Mouse (Mus musculus) testis, adult 2 months (tissue): ENCODE results near the gene Enox1. TPM values are rescaled to one million over a fixed set of nuclear protein-coding genes. Genes with fewer than 3 reads are reported as not detected.

Experiments
- H3K27ac ChIP-seq: fragments of 200-500 bp; 2 replicates; pipeline ENCODE4 v1.5.1; 2012; ENCODE audit warnings: low read depth, low read length; ENCODE audit not compliant: control insufficient read depth, insufficient read depth
- H3K27me3 ChIP-seq: fragments of 200-500 bp; 2 replicates; pipeline ENCODE4 v1.6.1; 2012; ENCODE audit warnings: mild to moderate bottlenecking, low read length, moderate library complexity; ENCODE audit not compliant: control insufficient read depth, insufficient read depth
- H3K36me3 ChIP-seq: fragments of 200-500 bp; 2 replicates; pipeline ENCODE4 v1.6.1; 2012; ENCODE audit warnings: mild to moderate bottlenecking, low read length; ENCODE audit not compliant: control insufficient read depth, insufficient read depth
- H3K4me1 ChIP-seq: fragments of 200-500 bp; 2 replicates; pipeline ENCODE4 v1.6.1; 2012; ENCODE audit warnings: low read length; ENCODE audit not compliant: control insufficient read depth, insufficient read depth
- H3K4me3 ChIP-seq: fragments of 200-500 bp; 2 replicates; pipeline ENCODE4 v1.5.1; 2012; ENCODE audit warnings: low read depth, mild to moderate bottlenecking, low read length, moderate library complexity, mixed read lengths; ENCODE audit not compliant: control insufficient read depth
- CTCF ChIP-seq: fragments of 200-500 bp; IDR thresholded peaks from 2 replicates; pipeline ENCODE4 v1.5.1; 2012; ENCODE audit warnings: low read depth, mild to moderate bottlenecking, inconsistent platforms, low read length, moderate library complexity; ENCODE audit not compliant: control insufficient read depth, insufficient read depth, insufficient replicate concordance
- POLR2A ChIP-seq: fragments of 200-500 bp; IDR thresholded peaks from 2 replicates; pipeline ENCODE4 v1.6.1; 2012; ENCODE audit warnings: low read depth, mild to moderate bottlenecking, inconsistent platforms, low read length, moderate library complexity; ENCODE audit not compliant: control insufficient read depth
- polyA plus RNA-seq: library from polyadenylated mRNA; depleted of rRNA; stranded (reverse); fragments of >200 nt; gene quantifications from 2 replicates; pipeline ENCODE4 v1.2.3, GENCODE M21; 2012; rRNA removed

Gene Enox1
- polyA plus RNA-seq, 1 experiment, result 3.9 TPM

DNA sequence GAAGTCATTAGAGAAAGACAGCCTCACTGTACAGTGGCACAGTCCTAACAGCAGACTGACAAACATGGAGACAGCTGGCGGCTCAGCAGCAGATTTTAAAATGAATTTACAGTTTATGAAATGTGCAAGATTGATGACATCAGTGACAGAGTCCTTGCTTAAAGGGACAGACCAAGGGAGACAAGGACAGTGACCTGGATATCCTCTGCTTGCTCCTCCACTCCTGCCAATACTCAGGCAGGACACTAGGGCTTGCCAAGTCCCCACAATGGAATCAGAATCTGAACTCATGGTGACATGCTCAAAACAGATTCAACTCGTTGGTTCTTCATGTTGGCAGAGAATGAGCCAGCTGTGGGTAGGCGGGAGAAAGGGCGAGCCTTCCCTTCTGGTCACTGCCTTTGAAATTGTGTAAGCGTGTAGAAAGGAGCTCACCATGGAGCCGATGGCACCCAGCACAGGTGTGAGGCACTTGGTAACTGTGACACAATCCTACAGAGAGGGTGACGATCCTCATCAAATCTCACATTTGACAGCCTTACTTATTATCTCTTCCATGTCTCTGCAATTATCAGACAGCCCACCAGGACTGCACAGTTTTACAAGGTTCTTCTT lies 582.3 kb downstream of the Enox1 start:
- no peaks in the 10 kb centered on the region for H3K36me3 ChIP-seq
- no peak overlapping the region for H3K27ac ChIP-seq
- H3K4me3 ChIP-seq, result no peak overlapping the region
- TF ChIP-seq POLR2A, result no peak
- no peak for TF ChIP-seq CTCF
- no peaks in the 10 kb centered on the region for H3K4me1 ChIP-seq
- H3K27me3 ChIP-seq, result no peaks in the 10 kb centered on the region

DNA sequence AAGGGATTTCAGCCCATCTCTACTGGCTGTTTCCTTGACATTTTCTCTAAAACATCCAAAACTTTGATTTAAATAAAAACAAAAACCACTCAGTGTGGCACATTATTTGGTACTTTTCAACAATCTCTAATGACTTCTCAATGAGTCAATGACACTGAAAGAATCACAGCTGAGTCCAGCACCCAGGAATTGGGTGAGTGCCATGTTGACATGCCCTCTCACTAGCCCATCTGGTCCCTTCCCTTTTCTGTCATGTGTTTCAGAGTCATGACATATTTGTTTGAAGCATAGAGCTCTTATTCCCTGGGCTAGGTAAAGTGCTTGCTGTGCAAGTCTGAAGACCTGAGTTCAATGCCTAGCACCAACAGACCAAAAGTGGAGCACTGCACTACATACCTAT lies 582.8 kb downstream of the Enox1 start:
- Histone ChIP-seq H3K36me3 (no peaks in the 10 kb centered on the region), H3K4me3 (no peak overlapping the region), H3K27me3 (no peaks in the 10 kb centered on the region), H3K27ac (no peak overlapping the region), H3K4me1 (no peaks in the 10 kb centered on the region)
- TF ChIP-seq POLR2A (no peak), CTCF (no peak)

- Histone ChIP-seq H3K36me3 (no peaks in the 10 kb centered on the region), H3K27ac (no peak overlapping the region), H3K4me1 (no peaks in the 10 kb centered on the region), H3K27me3 (no peaks in the 10 kb centered on the region), H3K4me3 (no peak overlapping the region)
- TF ChIP-seq CTCF (no peak), POLR2A (no peak)
Observed at GRCm38 (mm10) chr14:77744638-77745240, 588.2 kb downstream of the Enox1 start.

GRCm38 (mm10) chr14:77748920-77749319 lies 592.4 kb downstream of the Enox1 start:
- no peak for TF ChIP-seq CTCF
- TF ChIP-seq POLR2A, result no peak
- Histone ChIP-seq H3K36me3 (no peaks in the 10 kb centered on the region), H3K4me1 (no peaks in the 10 kb centered on the region), H3K27ac (no peak overlapping the region), H3K4me3 (no peak overlapping the region), H3K27me3 (no peaks in the 10 kb centered on the region)

Other genes starting within 250 kb of the Enox1 start
- gene Ccdc122, start 120.0 kb upstream of the Enox1 start, polyA plus RNA-seq, result 2.4 and 2.5 TPM in 2 replicates
- 2.6 and 2.9 TPM in 2 replicates for gene Lacc1, start 119.9 kb upstream of the Enox1 start, polyA plus RNA-seq